Mouse (Mus musculus) kidney, postnatal 0 days (tissue): Measurements from ENCODE around the gene Zmiz1. TPM values are rescaled to one million over a fixed set of nuclear protein-coding genes. Genes with fewer than 3 reads are reported as not detected.
A peak's percentile ranks its signal among the peaks of the same experiment; 100 is the strongest.

Experiments used
- ATAC-seq: fragments of 200-750 bp; cut with Nextera tagmentation; replicated peaks from 2 replicates; pipeline ENCODE4 v1.8.0; 2017; ENCODE audit warnings: low read depth, moderate number of reproducible peaks, moderate TSS enrichment, moderate library complexity; ENCODE audit not compliant: low FRiP score
- DNase-seq: peaks from one replicate; pipeline ENCODE4 v3.0.0-alpha.2; 2016; ENCODE audit warnings: low spot score
- H3K27ac ChIP-seq: fragments of 300-500 bp; sonication (generic); 2 replicates; pipeline ENCODE4 v1.5.1; 2014; ENCODE audit warnings: mild to moderate bottlenecking
- H3K27me3 ChIP-seq: fragments of 300-500 bp; sonication (generic); 2 replicates; pipeline ENCODE4 v1.6.1; 2014; ENCODE audit warnings: low read length, mixed read lengths; ENCODE audit not compliant: insufficient read depth
- H3K36me3 ChIP-seq: fragments of 300-500 bp; sonication (generic); 2 replicates; pipeline ENCODE4 v1.6.1; 2014; ENCODE audit warnings: low read length, mixed read lengths; ENCODE audit not compliant: insufficient read depth
- H3K4me1 ChIP-seq: fragments of 300-500 bp; sonication (generic); replicated peaks from 2 replicates; pipeline ENCODE4 v1.6.1; 2014; ENCODE audit warnings: antibody characterized with exemption, low read length, mixed read lengths; ENCODE audit not compliant: insufficient read depth
- H3K4me2 ChIP-seq: fragments of 300-500 bp; sonication (generic); 2 replicates; pipeline ENCODE4 v1.6.1; 2014; ENCODE audit warnings: mild to moderate bottlenecking, low read length, moderate library complexity, mixed read lengths
- H3K4me3 ChIP-seq: fragments of 300-500 bp; sonication (generic); replicated peaks from 2 replicates; pipeline ENCODE4 v1.5.1; 2014; ENCODE audit warnings: low read depth, low read length
- H3K9ac ChIP-seq: fragments of 300-500 bp; sonication (generic); 2 replicates; pipeline ENCODE4 v1.6.1; 2014; ENCODE audit warnings: low read depth, low read length
- H3K9me3 ChIP-seq: fragments of 300-500 bp; sonication (generic); replicated peaks from 2 replicates; pipeline ENCODE4 v1.6.1; 2016; ENCODE audit warnings: low read length, inconsistent platforms, mixed read lengths
- CTCF ChIP-seq: IDR thresholded peaks from 2 replicates; pipeline ENCODE4 v1.5.1; 2016; ENCODE audit warnings: antibody characterized with exemption, low read depth, mild to moderate bottlenecking, moderate library complexity
- WGBS: fragments of 180-500 bp; shearing (Covaris S2); extraction: QIAGEN DNeasy Blood & Tissue Kit; methylation state at CpG from one replicate; pipeline ENCODE4 v1.1.7; 2014; 5-methylcytosine and 5-hydroxymethylcytosine counted together
- polyA plus RNA-seq: library from polyadenylated mRNA; unstranded; fragments of >200 nt; fragmentation: Nextera tagmentation; extraction: Ambion mirVana; gene quantifications from 2 replicates; pipeline ENCODE4 v1.2.1, GENCODE M21; 2015

The Zmiz1 gene
- polyA plus RNA-seq, 1 experiment from 2014 or later = 25.0 TPM

- Histone ChIP-seq H3K4me1 (peaks cover 25% of the 10 kb centered on the region), H3K4me3 (no peak overlapping the region), H3K9me3 (no peaks in the 10 kb centered on the region), H3K9ac (no peak overlapping the region), H3K27me3 (no peaks in the 10 kb centered on the region), H3K27ac (no peak overlapping the region), H3K4me2 (no peak overlapping the region), H3K36me3 (peaks cover 22% of the 10 kb centered on the region; the same call in 1 of the 2 replicates)
- ATAC-seq (no peak), DNase-seq (no peak)
- WGBS = 82% methylated on average over 4 of the region's 4 CpGs
- TF ChIP-seq CTCF = no peak
Observed at GRCm38 (mm10) chr14:25535583-25535943, 76.6 kb downstream of the Zmiz1 start.

- WGBS = 87% methylated on average over 8 of the region's 8 CpGs
- no peak overlapping the region for H3K9ac ChIP-seq
- DNase-seq (no peak), ATAC-seq (no peak)
- no peak overlapping the region for H3K4me3 ChIP-seq
- TF ChIP-seq CTCF = no peak
- H3K4me1 ChIP-seq = peaks cover 29% of the 10 kb centered on the region
- H3K27me3 ChIP-seq = no peaks in the 10 kb centered on the region
- H3K4me2 ChIP-seq = no peak overlapping the region
- H3K27ac ChIP-seq = no peak overlapping the region
- peaks cover 31% of the 10 kb centered on the region for H3K36me3 ChIP-seq
- H3K9me3 ChIP-seq = no peaks in the 10 kb centered on the region
Observed at GRCm38 (mm10) chr14:25536476-25536875, 77.5 kb downstream of the Zmiz1 start.

- Histone ChIP-seq H3K4me2 (no peak overlapping the region), H3K4me1 (peaks cover 22% of the 10 kb centered on the region), H3K27ac (no peak overlapping the region), H3K36me3 (peaks cover 33% of the 10 kb centered on the region), H3K9ac (no peak overlapping the region), H3K27me3 (no peaks in the 10 kb centered on the region), H3K9me3 (no peaks in the 10 kb centered on the region), H3K4me3 (no peak overlapping the region)
- WGBS = 95% methylated on average over 1 of the region's 1 CpGs
- TF ChIP-seq CTCF = no peak
- ATAC-seq (no peak), DNase-seq (no peak)
Observed at GRCm38 (mm10) chr14:25537351-25537750, 78.4 kb downstream of the Zmiz1 start.

- no peak for DNase-seq
- Histone ChIP-seq H3K4me1 (peaks cover 11% of the 10 kb centered on the region), H3K4me2 (no peak overlapping the region), H3K27ac (no peak overlapping the region), H3K27me3 (no peaks in the 10 kb centered on the region), H3K9me3 (no peaks in the 10 kb centered on the region), H3K9ac (no peak overlapping the region), H3K36me3 (peaks cover 33% of the 10 kb centered on the region), H3K4me3 (no peak overlapping the region)
- 50% methylated on average over 2 of the region's 2 CpGs for WGBS
- no peak for ATAC-seq
- TF ChIP-seq CTCF = no peak
Observed at GRCm38 (mm10) chr14:25538522-25538921, 79.5 kb downstream of the Zmiz1 start.

- Histone ChIP-seq H3K36me3 (peaks cover 33% of the 10 kb centered on the region), H3K4me1 (peaks cover 3% of the 10 kb centered on the region; the same call in 1 of the 2 replicates), H3K9me3 (no peaks in the 10 kb centered on the region), H3K9ac (no peak overlapping the region), H3K4me3 (no peak overlapping the region), H3K27ac (no peak overlapping the region), H3K27me3 (no peaks in the 10 kb centered on the region), H3K4me2 (no peak overlapping the region)
- WGBS = 77% methylated on average over 10 of the region's 10 CpGs
- TF ChIP-seq CTCF = peak; percentile 40; the same call in 1 of the 2 replicates
- no peak for DNase-seq
- ATAC-seq = no peak; the same call in 1 of the 2 replicates
Observed at GRCm38 (mm10) chr14:25539493-25540116, 80.6 kb downstream of the Zmiz1 start.

- no peak for TF ChIP-seq CTCF
- no peaks in the 10 kb centered on the region for H3K9me3 ChIP-seq
- H3K27me3 ChIP-seq = no peaks in the 10 kb centered on the region
- peaks cover 3% of the 10 kb centered on the region; the same call in 1 of the 2 replicates for H3K4me1 ChIP-seq
- WGBS = 65% methylated on average over 4 of the region's 4 CpGs
- no peak overlapping the region for H3K4me2 ChIP-seq
- DNase-seq (no peak), ATAC-seq (no peak)
- H3K9ac ChIP-seq = no peak overlapping the region
- no peak overlapping the region for H3K27ac ChIP-seq
- peaks cover 36% of the 10 kb centered on the region for H3K36me3 ChIP-seq
- no peak overlapping the region for H3K4me3 ChIP-seq
Observed at GRCm38 (mm10) chr14:25540172-25540571, 81.2 kb downstream of the Zmiz1 start.

- Histone ChIP-seq H3K9me3 (no peaks in the 10 kb centered on the region), H3K4me3 (no peak overlapping the region), H3K27me3 (no peaks in the 10 kb centered on the region), H3K27ac (no peak overlapping the region), H3K4me1 (peaks cover 7% of the 10 kb centered on the region), H3K9ac (no peak overlapping the region), H3K36me3 (peaks cover 41% of the 10 kb centered on the region), H3K4me2 (no peak overlapping the region)
- 84% methylated on average over 5 of the region's 5 CpGs for WGBS
- no peak for TF ChIP-seq CTCF
- ATAC-seq (no peak), DNase-seq (no peak)
Observed at GRCm38 (mm10) chr14:25541213-25541612, 82.2 kb downstream of the Zmiz1 start.
